8 mouse cellular contexts compared by ENCODE assay signal in the genomic region with DNA sequence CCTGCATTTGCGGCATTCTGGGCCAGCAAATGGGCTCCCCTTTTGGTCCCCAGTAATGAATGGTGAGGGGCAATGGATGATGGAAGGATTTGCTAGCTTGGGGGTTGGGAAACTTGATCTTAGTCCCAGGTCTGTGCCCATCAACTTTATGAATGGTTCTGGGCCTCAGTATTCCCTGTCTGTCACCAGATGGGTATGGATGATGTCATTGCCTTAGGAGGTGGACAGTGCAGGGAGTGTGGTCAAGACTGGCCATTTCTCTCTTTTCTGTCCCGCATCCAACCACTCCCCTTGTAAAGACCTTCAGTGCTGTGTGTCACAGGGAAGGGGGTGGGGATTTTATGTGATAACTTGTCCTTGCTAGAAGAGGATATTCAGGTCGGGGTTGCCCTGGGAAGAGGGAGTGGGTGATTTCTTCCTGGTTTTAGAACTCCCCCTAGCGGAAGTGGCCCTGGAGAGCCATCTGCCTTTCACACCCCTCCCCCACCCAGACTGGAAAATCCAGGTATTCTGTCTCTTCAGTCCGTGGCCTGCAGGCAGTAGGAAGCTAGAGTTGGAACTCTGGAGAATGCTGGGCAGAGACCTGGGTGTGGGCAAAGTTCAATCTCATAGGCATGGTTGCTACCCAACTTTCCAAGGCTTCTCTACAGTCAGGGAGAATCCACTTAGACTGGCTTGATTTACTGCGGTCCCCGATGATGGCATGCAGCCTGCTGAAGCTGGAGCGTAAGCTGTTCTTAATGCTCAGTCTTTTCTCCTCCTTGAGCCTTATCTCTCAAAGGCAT. TPM values are rescaled to one million over a fixed set of nuclear protein-coding genes. Genes with fewer than 3 reads are reported as not detected.
DNase-seq lines count a peak whose midpoint lies in the region; ATAC-seq and TF ChIP-seq lines count a peak whose summit lies in the region.

No protein-coding gene starts in this region.

- ATAC-seq in megakaryocyte, adult 5-6 weeks (ENCODE audit: poor library complexity, severe bottlenecking), result no peak
- ATAC-seq in forebrain, postnatal 0 days, result no peak
- ATAC-seq in kidney, embryonic 15.5 days (replicated peaks; ENCODE audit: low FRiP score), result no peak
- ATAC-seq in stomach, postnatal 0 days (ENCODE audit: low FRiP score, low TSS enrichment), result peak; percentile 10
- no peak for ATAC-seq in activated CD4-positive, CD25-positive, alpha-beta regulatory T cell, adult 4 months

- peak overlapping the region; percentile 98 for H3K4me3 ChIP-seq in megakaryocyte, embryonic 14.5 days (replicated peaks)
- peak overlapping the region; percentile 97 for H3K4me3 ChIP-seq in forebrain, postnatal 0 days (ENCODE audit: low read depth, low read length)
- H3K4me3 ChIP-seq in kidney, embryonic 15.5 days (replicated peaks), result peak overlapping the region; percentile 83
- peak overlapping the region; percentile 90 for H3K4me3 ChIP-seq in stomach, postnatal 0 days (ENCODE audit: low read depth, low read length)

- H3K36me3 ChIP-seq in megakaryocyte, embryonic 14.5 days (replicated peaks; ENCODE audit: low read length), result peaks cover 51% of the 10 kb centered on the region
- H3K36me3 ChIP-seq in forebrain, postnatal 0 days (ENCODE audit: insufficient read depth), result no peaks in the 10 kb centered on the region
- H3K36me3 ChIP-seq in kidney, embryonic 15.5 days, result no peaks in the 10 kb centered on the region
- H3K36me3 ChIP-seq in stomach, postnatal 0 days (ENCODE audit: control insufficient read depth, insufficient read depth, low read length), result no peaks in the 10 kb centered on the region

- TF ChIP-seq POLR2A in brain, embryonic 14.5 days (IDR thresholded peaks at IDR 0.05; ENCODE audit: borderline replicate concordance, extremely low read depth, insufficient read depth, insufficient read length, poor library complexity, severe bottlenecking), result no peak

- DNase-seq in brain, embryonic 14.5 days (ENCODE audit: low read depth), result peak; percentile 62
- DNase-seq in forebrain, postnatal 0 days, result peak; percentile 27
- DNase-seq in lung, postnatal 10 days, result peak; percentile 76
- peak; percentile 80 for DNase-seq in stomach, postnatal 0 days (ENCODE audit: low spot score)

- peak overlapping the region; percentile 76 for H3K4me2 ChIP-seq in forebrain, postnatal 0 days (ENCODE audit: low read depth)
- H3K4me2 ChIP-seq in kidney, embryonic 15.5 days, result peak overlapping the region; percentile 90
- H3K4me2 ChIP-seq in stomach, postnatal 0 days (replicated peaks; ENCODE audit: low read depth), result peak overlapping the region; percentile 74

- H3K9me3 ChIP-seq in megakaryocyte, embryonic 14.5 days, result no peaks in the 10 kb centered on the region
- no peaks in the 10 kb centered on the region for H3K9me3 ChIP-seq in forebrain, postnatal 0 days (ENCODE audit: low read length)
- H3K9me3 ChIP-seq in kidney, embryonic 15.5 days (replicated peaks), result no peaks in the 10 kb centered on the region
- H3K9me3 ChIP-seq in stomach, postnatal 0 days (ENCODE audit: control insufficient read depth, low read length), result no peaks in the 10 kb centered on the region

- H3K27ac ChIP-seq in forebrain, postnatal 0 days (ENCODE audit: low read depth, low read length), result no peak overlapping the region
- H3K27ac ChIP-seq in kidney, embryonic 15.5 days, result peak overlapping the region; percentile 99
- H3K27ac ChIP-seq in stomach, postnatal 0 days (replicated peaks), result peak overlapping the region; percentile 98

- no peak for TF ChIP-seq EP300 in stomach, postnatal 0 days (optimal IDR thresholded peaks at IDR 0.05)

- TF ChIP-seq CTCF in brain, embryonic 14.5 days (IDR thresholded peaks at IDR 0.05; ENCODE audit: borderline replicate concordance, extremely low read depth, insufficient read depth, insufficient read length), result peak; percentile 49; the same call in 1 of the 2 replicates
- TF ChIP-seq CTCF in forebrain, postnatal 0 days (IDR thresholded peaks at IDR 0.05; ENCODE audit: low read depth), result peak; percentile 52
- peak; percentile 66 for TF ChIP-seq CTCF in stomach, postnatal 0 days (IDR thresholded peaks at IDR 0.05; ENCODE audit: low read depth)

- peak overlapping the region; percentile 80 for H3K9ac ChIP-seq in forebrain, postnatal 0 days
- peak overlapping the region; percentile 87 for H3K9ac ChIP-seq in kidney, embryonic 15.5 days
- peak overlapping the region; percentile 90 for H3K9ac ChIP-seq in stomach, postnatal 0 days (ENCODE audit: low read length)

- H3K27me3 ChIP-seq in megakaryocyte, embryonic 14.5 days (replicated peaks), result no peaks in the 10 kb centered on the region
- H3K27me3 ChIP-seq in forebrain, postnatal 0 days (ENCODE audit: insufficient read depth, low read length), result no peaks in the 10 kb centered on the region
- H3K27me3 ChIP-seq in kidney, embryonic 15.5 days, result no peaks in the 10 kb centered on the region
- no peaks in the 10 kb centered on the region for H3K27me3 ChIP-seq in stomach, postnatal 0 days (ENCODE audit: control insufficient read depth, insufficient read depth, low read length)

- peaks cover 71% of the 10 kb centered on the region for H3K4me1 ChIP-seq in megakaryocyte, embryonic 14.5 days
- peaks cover 42% of the 10 kb centered on the region for H3K4me1 ChIP-seq in forebrain, postnatal 0 days (ENCODE audit: insufficient read depth)
- H3K4me1 ChIP-seq in kidney, embryonic 15.5 days, result peaks cover 73% of the 10 kb centered on the region
- peaks cover 27% of the 10 kb centered on the region for H3K4me1 ChIP-seq in stomach, postnatal 0 days (replicated peaks; ENCODE audit: control insufficient read depth, insufficient read depth)

- 34% methylated on average over 8 of the region's 8 CpGs for WGBS in forebrain, postnatal 0 days
- 16% methylated on average over 8 of the region's 8 CpGs for WGBS in kidney, embryonic 15.5 days
- WGBS in stomach, postnatal 0 days, result 15% methylated on average over 8 of the region's 8 CpGs

RNA-seq across cellular contexts. Expression of a gene that starts 2.8 kb away (rescaled TPM):
- 51.2 and 77.7 TPM in 2 replicates for polyA plus RNA-seq in megakaryocyte, embryonic 14.5 days (2012; ENCODE audit: insufficient read depth, low replicate concordance)
- total RNA-seq in megakaryocyte, adult 5-6 weeks (2015), result 121 and 128 TPM in 2 replicates
- total RNA-seq in megakaryocyte, adult 5-6 weeks (2017), result 315 and 351 TPM in 2 replicates
- 91.7 and 139 TPM in 2 replicates for polyA plus RNA-seq in brain, embryonic 14.5 days (2012; rRNA removed)
- total RNA-seq in forebrain, postnatal 0 days (2014; rRNA removed), result 142 and 153 TPM in 2 replicates
- 117 and 152 TPM in 2 replicates for polyA plus RNA-seq in forebrain, postnatal 0 days (2015; fragmentation: Nextera tagmentation; extraction: Ambion mirVana)
- 104 and 108 TPM in 2 replicates for polyA plus RNA-seq in kidney, embryonic 15.5 days (2015; fragmentation: Nextera tagmentation; extraction: Ambion mirVana)
- 84.0 and 90.1 TPM in 2 replicates for polyA plus RNA-seq in stomach, postnatal 0 days (2015; fragmentation: Nextera tagmentation; extraction: Ambion mirVana)
- 10 to 100 TPM; 44.4 to 52.4 TPM for polyA plus RNA-seq in activated CD4-positive, CD25-positive, alpha-beta regulatory T cell, adult 4 months (2017; shearing (Covaris generic))

RNA-seq across cellular contexts. Expression of a gene that starts 19.4 kb away (rescaled TPM):
- 25.9 and 294 TPM in 2 replicates for polyA plus RNA-seq in megakaryocyte, embryonic 14.5 days (2012; ENCODE audit: insufficient read depth, low replicate concordance)
- 1,123 and 1,179 TPM in 2 replicates for total RNA-seq in megakaryocyte, adult 5-6 weeks (2015)
- 895 and 904 TPM in 2 replicates for total RNA-seq in megakaryocyte, adult 5-6 weeks (2017)
- polyA plus RNA-seq in brain, embryonic 14.5 days (2012; rRNA removed), result 396 and 444 TPM in 2 replicates
- 310 and 470 TPM in 2 replicates for total RNA-seq in forebrain, postnatal 0 days (2014; rRNA removed)
- 346 and 490 TPM in 2 replicates for polyA plus RNA-seq in forebrain, postnatal 0 days (2015; fragmentation: Nextera tagmentation; extraction: Ambion mirVana)
- 565 and 652 TPM in 2 replicates for polyA plus RNA-seq in kidney, embryonic 15.5 days (2015; fragmentation: Nextera tagmentation; extraction: Ambion mirVana)
- 585 and 586 TPM in 2 replicates for polyA plus RNA-seq in stomach, postnatal 0 days (2015; fragmentation: Nextera tagmentation; extraction: Ambion mirVana)
- 1,000 to 10,000 TPM; 1,077 to 1,095 TPM for polyA plus RNA-seq in activated CD4-positive, CD25-positive, alpha-beta regulatory T cell, adult 4 months (2017; shearing (Covaris generic))

RNA-seq across cellular contexts. Expression of a gene that starts 25.9 kb away (rescaled TPM):
- polyA plus RNA-seq in megakaryocyte, embryonic 14.5 days (2012; ENCODE audit: insufficient read depth, low replicate concordance), result not detected in 2 replicates
- not detected in 2 replicates for total RNA-seq in megakaryocyte, adult 5-6 weeks (2015)
- total RNA-seq in megakaryocyte, adult 5-6 weeks (2017), result not detected in 2 replicates
- 0.46 and 0.69 TPM in 2 replicates for polyA plus RNA-seq in brain, embryonic 14.5 days (2012; rRNA removed)
- not detected in 2 replicates for total RNA-seq in forebrain, postnatal 0 days (2014; rRNA removed)
- polyA plus RNA-seq in forebrain, postnatal 0 days (2015; fragmentation: Nextera tagmentation; extraction: Ambion mirVana), result 0.27 and 0.33 TPM in 2 replicates
- polyA plus RNA-seq in kidney, embryonic 15.5 days (2015; fragmentation: Nextera tagmentation; extraction: Ambion mirVana), result 0.62 and 0.67 TPM in 2 replicates
- polyA plus RNA-seq in stomach, postnatal 0 days (2015; fragmentation: Nextera tagmentation; extraction: Ambion mirVana), result not detected in 2 replicates
- polyA plus RNA-seq in activated CD4-positive, CD25-positive, alpha-beta regulatory T cell, adult 4 months (2017; shearing (Covaris generic)), result under 1 TPM in 1 of 2 experiments, not detected in 1; 0.74 TPM

RNA-seq across cellular contexts. Expression of a gene that starts 35.2 kb away (rescaled TPM):
- 2.6 and 14.6 TPM in 2 replicates for polyA plus RNA-seq in megakaryocyte, embryonic 14.5 days (2012; ENCODE audit: insufficient read depth, low replicate concordance)
- 11.1 and 11.8 TPM in 2 replicates for total RNA-seq in megakaryocyte, adult 5-6 weeks (2015)
- 21.0 and 22.4 TPM in 2 replicates for total RNA-seq in megakaryocyte, adult 5-6 weeks (2017)
- polyA plus RNA-seq in brain, embryonic 14.5 days (2012; rRNA removed), result 19.7 and 21.2 TPM in 2 replicates
- 15.2 and 15.5 TPM in 2 replicates for total RNA-seq in forebrain, postnatal 0 days (2014; rRNA removed)
- 7.8 and 11.8 TPM in 2 replicates for polyA plus RNA-seq in forebrain, postnatal 0 days (2015; fragmentation: Nextera tagmentation; extraction: Ambion mirVana)
- 19.2 and 19.5 TPM in 2 replicates for polyA plus RNA-seq in kidney, embryonic 15.5 days (2015; fragmentation: Nextera tagmentation; extraction: Ambion mirVana)
- polyA plus RNA-seq in stomach, postnatal 0 days (2015; fragmentation: Nextera tagmentation; extraction: Ambion mirVana), result 9.0 TPM in 2 replicates
- polyA plus RNA-seq in activated CD4-positive, CD25-positive, alpha-beta regulatory T cell, adult 4 months (2017; shearing (Covaris generic)), result 10 to 100 TPM; 21.3 to 22.8 TPM

RNA-seq across cellular contexts. Expression of a gene that starts 39.0 kb away (rescaled TPM):
- polyA plus RNA-seq in megakaryocyte, embryonic 14.5 days (2012; ENCODE audit: insufficient read depth, low replicate concordance), result 1.7 TPM in 1 of 2 replicates, not detected in the other
- total RNA-seq in megakaryocyte, adult 5-6 weeks (2015), result 2.3 and 2.5 TPM in 2 replicates
- 0.33 and 0.45 TPM in 2 replicates for total RNA-seq in megakaryocyte, adult 5-6 weeks (2017)
- 26.7 and 27.3 TPM in 2 replicates for polyA plus RNA-seq in brain, embryonic 14.5 days (2012; rRNA removed)
- total RNA-seq in forebrain, postnatal 0 days (2014; rRNA removed), result 21.0 and 24.8 TPM in 2 replicates
- polyA plus RNA-seq in forebrain, postnatal 0 days (2015; fragmentation: Nextera tagmentation; extraction: Ambion mirVana), result 28.6 and 31.5 TPM in 2 replicates
- 7.4 and 7.5 TPM in 2 replicates for polyA plus RNA-seq in kidney, embryonic 15.5 days (2015; fragmentation: Nextera tagmentation; extraction: Ambion mirVana)
- polyA plus RNA-seq in stomach, postnatal 0 days (2015; fragmentation: Nextera tagmentation; extraction: Ambion mirVana), result 1.1 and 1.9 TPM in 2 replicates
- 1 to 10 TPM; 1.6 to 1.7 TPM for polyA plus RNA-seq in activated CD4-positive, CD25-positive, alpha-beta regulatory T cell, adult 4 months (2017; shearing (Covaris generic))

Comparison
In these comparisons a context has a peak if more than half of its experiments do, and no peak if none do; other contexts are left out.
1. DNase-seq: peak in every context shown above with its lines; median percentile 80 in stomach, postnatal 0 days; 76 in lung, postnatal 10 days; 62 in brain, embryonic 14.5 days; 27 in forebrain, postnatal 0 days.